Mouse (Mus musculus) ES-Bruce4 (cell line): ENCODE measurements around the gene Lrpprc.

ENCODE experiments used
- CTCF ChIP-seq: IDR thresholded peaks from one replicate; pipeline ENCODE4 v1.8.1; 2011; ENCODE audit warnings: low read depth, low read length
- POLR2A ChIP-seq: IDR thresholded peaks from one replicate; pipeline ENCODE4 v1.8.1; 2011; ENCODE audit warnings: low read length; ENCODE audit not compliant: insufficient read depth

DNA sequence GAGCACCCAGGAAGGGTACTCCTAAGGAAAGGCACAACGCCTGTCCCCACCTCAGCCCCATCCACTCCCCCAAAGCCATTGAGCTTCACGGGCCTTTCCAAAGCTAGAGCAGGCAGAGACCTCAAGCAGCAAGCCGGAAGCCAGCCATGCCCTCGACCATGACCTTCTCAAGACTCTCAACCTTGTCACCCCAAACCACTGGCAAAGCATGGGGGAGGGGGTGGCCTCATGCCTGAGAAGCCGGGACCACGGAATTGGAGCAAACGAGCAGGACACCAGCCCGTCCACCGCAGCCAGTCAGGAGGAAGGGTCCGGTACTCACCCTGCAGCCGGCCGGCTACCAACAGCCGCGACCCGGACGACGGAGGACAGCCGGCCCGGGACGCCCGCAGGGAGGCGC is 546 bp downstream of the Lrpprc start:
- TF ChIP-seq CTCF, result no peak
- no peak for TF ChIP-seq POLR2A
